Mouse (Mus musculus): ENCODE measurements around the gene Il11. TPM values are rescaled to one million over a fixed set of nuclear protein-coding genes. Genes with fewer than 3 reads are reported as not detected.

The Il11 gene
- polyA plus RNA-seq, 1 experiment from 2014 or later = 0.17 TPM

- H3K9ac ChIP-seq (replicated peaks; ENCODE audit: low read length) = peak overlapping the region; percentile 84; the same call in 1 of the 2 replicates
- H3K36me3 ChIP-seq (ENCODE audit: control insufficient read depth, insufficient read depth, low read length) = peaks cover 28% of the 10 kb centered on the region
- H3K4me2 ChIP-seq (ENCODE audit: low read length) = peak overlapping the region; percentile 72
- no peaks in the 10 kb centered on the region for H3K9me3 ChIP-seq (ENCODE audit: control insufficient read depth, low read length)
- peak overlapping the region; percentile 66 for H3K4me3 ChIP-seq (replicated peaks; ENCODE audit: low read depth, low read length)
- H3K4me1 ChIP-seq (ENCODE audit: control insufficient read depth, insufficient read depth, low read length) = peaks cover 29% of the 10 kb centered on the region
- 0 out of 2 replicates have a peak overlapping the region, but pooled peaks have one; percentile 37 for H3K27ac ChIP-seq (replicated peaks; ENCODE audit: low read depth, low read length)
- no peaks in the 10 kb centered on the region for H3K27me3 ChIP-seq (ENCODE audit: control insufficient read depth, insufficient read depth, low read length)
- WGBS = 84% methylated on average over 21 of the region's 21 CpGs
- DNase-seq (no peak), ATAC-seq (ENCODE audit: low FRiP score, low TSS enrichment) (no peak)
Measured at GRCm38 (mm10) chr7:4741672-4742481, 40.8 kb downstream of the Il11 start.

DNA sequence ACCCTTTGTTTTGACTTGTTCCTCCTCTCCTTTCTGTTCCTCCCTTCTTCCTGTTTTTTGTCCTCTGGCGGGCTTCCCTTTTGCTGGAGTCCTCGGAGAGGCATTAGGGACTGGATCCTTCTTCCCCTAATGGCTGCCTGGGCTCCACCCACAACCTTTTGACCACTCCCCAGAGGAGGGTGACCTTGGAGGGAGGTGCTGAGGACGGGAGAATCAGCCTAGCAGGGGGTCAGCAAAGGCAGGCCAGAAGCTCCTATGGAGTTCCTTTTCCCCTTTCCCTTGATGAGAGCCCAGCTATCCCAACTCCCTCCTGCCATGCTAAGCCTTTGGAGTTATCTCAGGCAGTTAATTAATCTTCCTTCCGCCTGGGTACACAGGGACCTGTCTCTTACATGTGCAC, 41.5 kb downstream of the Il11 start:
- DNase-seq = peak; percentile 37
- peak overlapping the region; percentile 72 for H3K4me2 ChIP-seq (ENCODE audit: low read length)
- WGBS = 5% methylated on average over 4 of the region's 4 CpGs

DNA sequence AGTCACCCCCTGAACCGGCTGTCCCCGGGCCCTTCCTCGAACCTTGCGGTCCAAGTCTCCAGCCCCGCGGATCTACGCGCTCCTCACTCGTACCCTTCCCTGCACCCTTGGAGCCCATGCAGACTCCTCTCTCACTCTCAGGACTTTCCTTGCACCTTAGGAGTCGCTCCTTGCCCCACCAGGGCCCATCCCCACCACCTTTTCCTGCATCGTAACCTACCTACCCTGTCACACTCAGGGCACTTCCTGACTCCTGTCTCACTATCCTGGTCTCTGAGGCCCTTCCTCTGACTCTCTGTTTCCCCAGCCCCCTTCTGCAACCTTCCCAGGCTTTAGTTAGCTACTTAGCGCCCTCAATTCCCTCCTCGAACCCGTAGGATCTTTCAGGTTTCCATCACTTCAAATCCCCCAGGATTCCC, 42.3 kb downstream of the Il11 start:
- Histone ChIP-seq H3K9ac (replicated peaks; ENCODE audit: low read length) (peak overlapping the region; percentile 84), H3K4me1 (ENCODE audit: control insufficient read depth, insufficient read depth, low read length) (peaks cover 29% of the 10 kb centered on the region), H3K36me3 (ENCODE audit: control insufficient read depth, insufficient read depth, low read length) (peaks cover 15% of the 10 kb centered on the region; the same call in 1 of the 2 replicates), H3K27ac (replicated peaks; ENCODE audit: low read depth, low read length) (peak overlapping the region; percentile 92), H3K27me3 (ENCODE audit: control insufficient read depth, insufficient read depth, low read length) (no peaks in the 10 kb centered on the region), H3K4me3 (replicated peaks; ENCODE audit: low read depth, low read length) (peak overlapping the region; percentile 66), H3K4me2 (ENCODE audit: low read length) (peak overlapping the region; percentile 72), H3K9me3 (ENCODE audit: control insufficient read depth, low read length) (no peaks in the 10 kb centered on the region)
- ATAC-seq (ENCODE audit: low FRiP score, low TSS enrichment) (peak; percentile 41), DNase-seq (peak; percentile 48)
- 0% methylated on average over 14 of the region's 14 CpGs for WGBS

More for the DNA sequence above, 41.5 kb downstream of the Il11 start:
- ATAC-seq (ENCODE audit: low FRiP score, low TSS enrichment) = no peak
- Histone ChIP-seq H3K9me3 (ENCODE audit: control insufficient read depth, low read length) (no peaks in the 10 kb centered on the region), H3K9ac (replicated peaks; ENCODE audit: low read length) (peak overlapping the region; percentile 84), H3K27me3 (ENCODE audit: control insufficient read depth, insufficient read depth, low read length) (no peaks in the 10 kb centered on the region), H3K4me1 (ENCODE audit: control insufficient read depth, insufficient read depth, low read length) (peaks cover 29% of the 10 kb centered on the region), H3K4me3 (replicated peaks; ENCODE audit: low read depth, low read length) (peak overlapping the region; percentile 66), H3K36me3 (ENCODE audit: control insufficient read depth, insufficient read depth, low read length) (peaks cover 21% of the 10 kb centered on the region), H3K27ac (replicated peaks; ENCODE audit: low read depth, low read length) (peak overlapping the region; percentile 92)

GRCm38 (mm10) chr7:4739544-4740275, 42.9 kb downstream of the Il11 start, which contains the start of gene Kmt5c:
TSS of gene Kmt5c (plus strand) at chr7:4740115.
- WGBS = under 1% methylated on average over 43 of the region's 44 CpGs
- peak; percentile 99 for DNase-seq
- H3K27ac ChIP-seq (replicated peaks; ENCODE audit: low read depth, low read length) = peak within 1 kb of the TSS; percentile 92

DNA sequence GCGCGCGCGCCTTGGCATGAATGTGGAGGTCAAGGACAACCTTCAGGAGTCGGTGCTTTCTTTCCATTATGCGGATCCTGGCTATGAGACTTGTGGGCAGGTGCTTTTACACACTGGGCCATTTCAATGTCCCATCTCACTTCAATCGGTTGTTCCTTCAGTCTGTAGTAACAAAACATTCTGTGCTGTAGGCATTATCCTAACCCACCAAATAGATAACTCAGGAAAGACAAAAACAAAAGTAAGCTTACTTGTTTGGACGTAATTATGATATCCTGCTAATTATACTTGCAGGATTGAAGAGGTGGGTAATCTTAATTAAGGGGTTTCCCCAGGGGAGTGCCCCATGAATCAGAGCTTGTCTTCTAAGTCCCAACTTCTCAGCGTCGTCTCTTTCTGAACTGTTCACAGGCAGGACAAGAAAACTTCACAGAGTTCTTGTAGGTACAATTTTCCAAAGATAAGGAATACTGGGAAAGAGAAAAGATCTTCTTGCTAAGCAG, 43.6 kb downstream of the Il11 start:
- Histone ChIP-seq H3K36me3 (ENCODE audit: control insufficient read depth, insufficient read depth, low read length) (peaks cover 10% of the 10 kb centered on the region; the same call in 1 of the 2 replicates), H3K9me3 (ENCODE audit: control insufficient read depth, low read length) (no peaks in the 10 kb centered on the region), H3K27me3 (ENCODE audit: control insufficient read depth, insufficient read depth, low read length) (no peaks in the 10 kb centered on the region), H3K9ac (replicated peaks; ENCODE audit: low read length) (no peak overlapping the region), H3K4me1 (ENCODE audit: control insufficient read depth, insufficient read depth, low read length) (peaks cover 29% of the 10 kb centered on the region), H3K4me2 (ENCODE audit: low read length) (peak overlapping the region; percentile 59), H3K27ac (replicated peaks; ENCODE audit: low read depth, low read length) (peak overlapping the region; percentile 69), H3K4me3 (replicated peaks; ENCODE audit: low read depth, low read length) (peak overlapping the region; percentile 31)
- DNase-seq (no peak), ATAC-seq (ENCODE audit: low FRiP score, low TSS enrichment) (no peak)
- 41% methylated on average over 10 of the region's 10 CpGs for WGBS

More at GRCm38 (mm10) chr7:4739544-4740275, 42.9 kb downstream of the Il11 start, which contains the start of gene Kmt5c:
- Histone ChIP-seq H3K4me2 (ENCODE audit: low read length) (peak within 1 kb of the TSS; percentile 72), H3K4me3 (replicated peaks; ENCODE audit: low read depth, low read length) (peak within 1 kb of the TSS; percentile 66), H3K9ac (replicated peaks; ENCODE audit: low read length) (peak within 1 kb of the TSS; percentile 84), H3K36me3 (ENCODE audit: control insufficient read depth, insufficient read depth, low read length) (peaks cover 15% of the 10 kb centered on the region; the same call in 1 of the 2 replicates), H3K27me3 (ENCODE audit: control insufficient read depth, insufficient read depth, low read length) (no peaks in the 10 kb centered on the region), H3K9me3 (ENCODE audit: control insufficient read depth, low read length) (no peaks in the 10 kb centered on the region), H3K4me1 (ENCODE audit: control insufficient read depth, insufficient read depth, low read length) (peaks cover 29% of the 10 kb centered on the region)
- peak; percentile 97 for ATAC-seq (ENCODE audit: low FRiP score, low TSS enrichment)

- Histone ChIP-seq H3K4me2 (ENCODE audit: low read length) (no peak overlapping the region), H3K36me3 (ENCODE audit: control insufficient read depth, insufficient read depth, low read length) (no peaks in the 10 kb centered on the region), H3K9me3 (ENCODE audit: control insufficient read depth, low read length) (no peaks in the 10 kb centered on the region), H3K27ac (replicated peaks; ENCODE audit: low read depth, low read length) (no peak overlapping the region), H3K27me3 (ENCODE audit: control insufficient read depth, insufficient read depth, low read length) (no peaks in the 10 kb centered on the region), H3K4me3 (replicated peaks; ENCODE audit: low read depth, low read length) (no peak overlapping the region), H3K4me1 (ENCODE audit: control insufficient read depth, insufficient read depth, low read length) (no peaks in the 10 kb centered on the region), H3K9ac (replicated peaks; ENCODE audit: low read length) (no peak overlapping the region)
- no peak for ATAC-seq (ENCODE audit: low FRiP score, low TSS enrichment)
- no peak for DNase-seq
- WGBS = 76% methylated on average over 6 of the region's 6 CpGs
Measured at GRCm38 (mm10) chr7:4732968-4733392, 49.7 kb downstream of the Il11 start.

DNA sequence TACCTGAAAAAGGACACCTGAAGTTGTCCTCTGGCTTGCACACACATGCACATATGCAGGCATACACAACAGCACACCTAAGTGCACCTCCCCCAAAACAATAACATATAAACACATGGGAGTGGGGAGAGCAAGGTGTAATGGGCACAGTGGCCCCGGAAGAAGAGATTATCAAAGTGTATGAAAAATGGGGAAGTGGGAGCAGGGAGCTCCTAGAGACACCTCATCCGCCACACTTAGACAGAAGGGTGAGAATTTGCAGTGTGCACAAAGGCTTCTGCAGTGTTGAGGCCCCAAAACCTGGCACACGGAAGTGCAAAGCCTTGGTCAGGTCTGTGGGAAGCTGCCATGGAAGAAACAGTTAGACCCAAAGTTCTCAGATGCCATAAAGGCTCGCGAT, 51.6 kb downstream of the Il11 start:
- Histone ChIP-seq H3K4me2 (ENCODE audit: low read length) (no peak overlapping the region), H3K27ac (replicated peaks; ENCODE audit: low read depth, low read length) (no peak overlapping the region), H3K9ac (replicated peaks; ENCODE audit: low read length) (no peak overlapping the region), H3K4me1 (ENCODE audit: control insufficient read depth, insufficient read depth, low read length) (no peaks in the 10 kb centered on the region), H3K36me3 (ENCODE audit: control insufficient read depth, insufficient read depth, low read length) (no peaks in the 10 kb centered on the region), H3K27me3 (ENCODE audit: control insufficient read depth, insufficient read depth, low read length) (no peaks in the 10 kb centered on the region), H3K4me3 (replicated peaks; ENCODE audit: low read depth, low read length) (no peak overlapping the region), H3K9me3 (ENCODE audit: control insufficient read depth, low read length) (no peaks in the 10 kb centered on the region)
- ATAC-seq (ENCODE audit: low FRiP score, low TSS enrichment) (no peak), DNase-seq (no peak)
- WGBS = 82% methylated on average over 5 of the region's 5 CpGs

DNA sequence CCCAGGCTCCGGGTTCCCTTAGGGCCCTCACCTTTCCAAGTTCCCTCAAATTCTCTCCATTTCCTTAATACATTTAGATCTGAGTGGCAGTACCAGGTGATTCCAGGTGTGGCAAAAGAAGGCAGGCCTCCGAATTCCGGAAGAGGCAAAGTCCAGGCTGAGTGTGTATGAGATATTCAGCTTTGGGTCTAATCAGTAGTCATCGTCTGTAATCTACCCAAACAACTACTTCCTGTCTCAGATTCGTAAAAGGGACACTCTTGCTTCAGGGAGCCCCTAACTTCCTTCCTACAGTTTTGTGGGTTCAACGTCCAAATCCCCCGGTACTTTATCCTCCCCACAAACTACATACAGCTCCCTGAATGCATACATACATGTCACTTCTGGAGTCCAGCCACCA, 57.5 kb downstream of the Il11 start, which contains the start of gene Tmem150b:
Gene Tmem150b, minus strand, starts transcription at position 81 of the 400 bp plus-strand sequence.
- H3K36me3 ChIP-seq (ENCODE audit: control insufficient read depth, insufficient read depth, low read length) = no peaks in the 10 kb centered on the region
- no peaks in the 10 kb centered on the region for H3K27me3 ChIP-seq (ENCODE audit: control insufficient read depth, insufficient read depth, low read length)
- DNase-seq (no peak), ATAC-seq (ENCODE audit: low FRiP score, low TSS enrichment) (no peak)
- H3K4me2 ChIP-seq (ENCODE audit: low read length) = no peak within 1 kb of the TSS
- H3K27ac ChIP-seq (replicated peaks; ENCODE audit: low read depth, low read length) = no peak within 1 kb of the TSS
- H3K9me3 ChIP-seq (ENCODE audit: control insufficient read depth, low read length) = no peaks in the 10 kb centered on the region
- 90% methylated on average over 7 of the region's 7 CpGs for WGBS
- H3K4me3 ChIP-seq (replicated peaks; ENCODE audit: low read depth, low read length) = no peak within 1 kb of the TSS
- H3K4me1 ChIP-seq (ENCODE audit: control insufficient read depth, insufficient read depth, low read length) = no peaks in the 10 kb centered on the region
- no peak within 1 kb of the TSS for H3K9ac ChIP-seq (replicated peaks; ENCODE audit: low read length)

All from midbrain, embryonic 14.5 days (tissue).